Mouse (Mus musculus) 3T3-L1 (cell line): Measurements from ENCODE around the gene Mpst.

Source experiments
- DNase-seq: peaks from one replicate; pipeline ENCODE4 v3.0.0-alpha.2; 2015; ENCODE audit warnings: low read depth, low spot score

Gene Mpst

GRCm38 (mm10) chr15:78406293-78406934 lies at the start of gene Mpst:
Gene Mpst, plus strand, starts transcription at chr15:78406416.
- peak; percentile 83 for DNase-seq

GRCm38 (mm10) chr15:78365916-78366315 lies 40.3 kb upstream of the Mpst start:
- DNase-seq: no peak

- DNase-seq: no peak
Observed at GRCm38 (mm10) chr15:78366875-78367274, 39.3 kb upstream of the Mpst start.

GRCm38 (mm10) chr15:78367811-78368210 lies 38.4 kb upstream of the Mpst start:
- DNase-seq: no peak

- DNase-seq: peak; percentile 48
Observed at GRCm38 (mm10) chr15:78368926-78369346, 37.3 kb upstream of the Mpst start.

- no peak for DNase-seq
Observed at GRCm38 (mm10) chr15:78369641-78370040, 36.6 kb upstream of the Mpst start.

- DNase-seq: no peak
Observed at GRCm38 (mm10) chr15:78372796-78373195, 33.4 kb upstream of the Mpst start.

GRCm38 (mm10) chr15:78374204-78374603 lies 32.0 kb upstream of the Mpst start:
- DNase-seq: no peak

- DNase-seq: no peak
Observed at GRCm38 (mm10) chr15:78377859-78378258, 28.4 kb upstream of the Mpst start.

- DNase-seq: no peak
Observed at GRCm38 (mm10) chr15:78378556-78378955, 27.7 kb upstream of the Mpst start.

GRCm38 (mm10) chr15:78380208-78380607 lies 26.0 kb upstream of the Mpst start:
- DNase-seq: no peak

- DNase-seq: no peak
Observed at GRCm38 (mm10) chr15:78380741-78381140, 25.5 kb upstream of the Mpst start.

- no peak for DNase-seq
Observed at GRCm38 (mm10) chr15:78382115-78382514, 24.1 kb upstream of the Mpst start.

- DNase-seq: no peak
Observed at GRCm38 (mm10) chr15:78383450-78384219, 22.6 kb upstream of the Mpst start.

- DNase-seq: no peak
Observed at GRCm38 (mm10) chr15:78384220-78385116, 21.7 kb upstream of the Mpst start.

- DNase-seq: no peak
Observed at GRCm38 (mm10) chr15:78385564-78385963, 20.7 kb upstream of the Mpst start.

GRCm38 (mm10) chr15:78390855-78391254 lies 15.4 kb upstream of the Mpst start:
- no peak for DNase-seq

GRCm38 (mm10) chr15:78395478-78395962 lies 10.7 kb upstream of the Mpst start, which contains the start of gene Tex33:
Gene Tex33, minus strand, starts transcription at chr15:78395912.
- DNase-seq: no peak

- no peak for DNase-seq
Observed at GRCm38 (mm10) chr15:78401345-78401744, 4.9 kb upstream of the Mpst start.

GRCm38 (mm10) chr15:78401921-78402320 lies 4.3 kb upstream of the Mpst start:
- DNase-seq: no peak

GRCm38 (mm10) chr15:78402423-78402822 lies 3.8 kb upstream of the Mpst start:
- no peak for DNase-seq

GRCm38 (mm10) chr15:78403301-78403741 lies 2.9 kb upstream of the Mpst start:
- DNase-seq: no peak
